In genomic region chr4:150816414-150816951, GRCm38 (mm10) we compare ENCODE assay signal across 24 mouse cellular contexts. TPM values are rescaled to one million over a fixed set of nuclear protein-coding genes. Genes with fewer than 3 reads are reported as not detected.
DNase-seq lines count a peak whose midpoint lies in the region; ATAC-seq and TF ChIP-seq lines count a peak whose summit lies in the region.
"Had no signal": no experiment of that assay in that cellular context is flagged by ENCODE, and none has a peak within 500 bp of the region (broad histone marks: within the 10 kb centered on the region; RNA-seq: fewer than 3 reads in every experiment).

No protein-coding gene starts in this region.

- WGBS in embryonic facial prominence, embryonic 15.5 days, result 52% methylated on average over 13 of the region's 13 CpGs
- WGBS in embryonic facial prominence, embryonic 10.5 days, result 78% methylated on average over 13 of the region's 13 CpGs
- WGBS in kidney, embryonic 15.5 days, result 43% methylated on average over 13 of the region's 13 CpGs
- WGBS in lung, postnatal 0 days, result 40% methylated on average over 13 of the region's 13 CpGs

- H3K27ac ChIP-seq in embryonic facial prominence, embryonic 15.5 days (replicated peaks), result peak overlapping the region; percentile 65; the same call in 1 of the 2 replicates
- no peak overlapping the region; the same call in 1 of the 2 replicates for H3K27ac ChIP-seq in embryonic facial prominence, embryonic 10.5 days (replicated peaks)
- peak overlapping the region; percentile 79 for H3K27ac ChIP-seq in kidney, embryonic 15.5 days
- H3K27ac ChIP-seq in lung, postnatal 0 days (ENCODE audit: low read length), result 0 out of 2 replicates have a peak overlapping the region, but pooled peaks have one; percentile 9
- H3K27ac ChIP-seq: forebrain, embryonic 13.5 days; hindbrain, embryonic 10.5 days; hindbrain, postnatal 0 days; midbrain, embryonic 15.5 days; neural tube, embryonic 15.5 days had no signal

- H3K36me3 ChIP-seq in embryonic facial prominence, embryonic 15.5 days, result no peaks in the 10 kb centered on the region
- no peaks in the 10 kb centered on the region for H3K36me3 ChIP-seq in embryonic facial prominence, embryonic 10.5 days (replicated peaks)
- H3K36me3 ChIP-seq in kidney, embryonic 15.5 days, result no peaks in the 10 kb centered on the region
- no peaks in the 10 kb centered on the region for H3K36me3 ChIP-seq in lung, postnatal 0 days (ENCODE audit: insufficient read depth, low read length)
- H3K36me3 ChIP-seq: hindbrain, embryonic 10.5 days; midbrain, embryonic 15.5 days; neural tube, embryonic 15.5 days had no signal

- no peaks in the 10 kb centered on the region for H3K27me3 ChIP-seq in embryonic facial prominence, embryonic 15.5 days
- H3K27me3 ChIP-seq in embryonic facial prominence, embryonic 10.5 days (replicated peaks; ENCODE audit: low read depth, poor library complexity, severe bottlenecking), result peaks cover 10% of the 10 kb centered on the region; the same call in 1 of the 2 replicates
- no peaks in the 10 kb centered on the region for H3K27me3 ChIP-seq in kidney, embryonic 15.5 days
- no peaks in the 10 kb centered on the region for H3K27me3 ChIP-seq in lung, postnatal 0 days (replicated peaks; ENCODE audit: insufficient read depth, low read length)
- H3K27me3 ChIP-seq: forebrain, embryonic 13.5 days; midbrain, embryonic 15.5 days; neural tube, embryonic 15.5 days; Patski had no signal

- no peak overlapping the region for H3K4me2 ChIP-seq in embryonic facial prominence, embryonic 15.5 days (replicated peaks)
- no peak overlapping the region for H3K4me2 ChIP-seq in kidney, embryonic 15.5 days
- no peak overlapping the region for H3K4me2 ChIP-seq in lung, postnatal 0 days (replicated peaks; ENCODE audit: low read depth, low read length)
- H3K4me2 ChIP-seq: forebrain, embryonic 13.5 days; liver, embryonic 11.5 days; midbrain, embryonic 15.5 days; neural tube, embryonic 15.5 days had no signal

- no peaks in the 10 kb centered on the region for H3K9me3 ChIP-seq in embryonic facial prominence, embryonic 15.5 days (replicated peaks)
- no peaks in the 10 kb centered on the region for H3K9me3 ChIP-seq in embryonic facial prominence, embryonic 10.5 days
- H3K9me3 ChIP-seq in kidney, embryonic 15.5 days (replicated peaks), result no peaks in the 10 kb centered on the region
- no peaks in the 10 kb centered on the region for H3K9me3 ChIP-seq in lung, postnatal 0 days (ENCODE audit: low read length)
- H3K9me3 ChIP-seq: forebrain, embryonic 13.5 days; hindbrain, embryonic 10.5 days; midbrain, embryonic 15.5 days; neural tube, embryonic 15.5 days had no signal

- H3K9ac ChIP-seq in embryonic facial prominence, embryonic 15.5 days, result no peak overlapping the region
- no peak overlapping the region for H3K9ac ChIP-seq in kidney, embryonic 15.5 days
- no peak overlapping the region for H3K9ac ChIP-seq in lung, postnatal 0 days (replicated peaks; ENCODE audit: low read depth)
- H3K9ac ChIP-seq: forebrain, embryonic 13.5 days; midbrain, embryonic 15.5 days; neural tube, embryonic 15.5 days had no signal

- peaks cover 20% of the 10 kb centered on the region for H3K4me1 ChIP-seq in embryonic facial prominence, embryonic 15.5 days
- H3K4me1 ChIP-seq in embryonic facial prominence, embryonic 10.5 days, result peaks cover 35% of the 10 kb centered on the region
- H3K4me1 ChIP-seq in kidney, embryonic 15.5 days, result peaks cover 61% of the 10 kb centered on the region
- peaks cover 14% of the 10 kb centered on the region; the same call in 1 of the 2 replicates for H3K4me1 ChIP-seq in lung, postnatal 0 days (ENCODE audit: insufficient read depth, low read depth, low read length)
- H3K4me1 ChIP-seq: forebrain, embryonic 13.5 days; megakaryocyte, embryonic 14.5 days had no signal

- ATAC-seq in embryonic facial prominence, embryonic 15.5 days (ENCODE audit: insufficient number of reproducible peaks, low FRiP score, low TSS enrichment, low read depth), result no peak
- ATAC-seq in kidney, embryonic 15.5 days (replicated peaks; ENCODE audit: low FRiP score), result no peak
- ATAC-seq in lung, postnatal 0 days, result no peak
- ATAC-seq: forebrain, embryonic 13.5 days; hindbrain, postnatal 0 days; midbrain, embryonic 15.5 days; Patski had no signal

- H3K4me3 ChIP-seq in embryonic facial prominence, embryonic 15.5 days (replicated peaks), result no peak overlapping the region
- no peak overlapping the region for H3K4me3 ChIP-seq in embryonic facial prominence, embryonic 10.5 days
- H3K4me3 ChIP-seq in kidney, embryonic 15.5 days (replicated peaks), result no peak overlapping the region
- no peak overlapping the region for H3K4me3 ChIP-seq in lung, postnatal 0 days (ENCODE audit: low read depth, low read length)
- H3K4me3 ChIP-seq: erythroblast, embryonic 14.5 days; forebrain, embryonic 13.5 days; hindbrain, embryonic 10.5 days; megakaryocyte, embryonic 14.5 days; midbrain, embryonic 15.5 days; neural tube, embryonic 15.5 days had no signal

- DNase-seq in embryonic facial prominence, embryonic 10.5 days (ENCODE audit: low spot score), result no peak
- DNase-seq in kidney, adult 18-20 months, result no peak
- no peak for DNase-seq in lung, postnatal 0 days (ENCODE audit: low spot score)
- DNase-seq in lung, postnatal 36 days, result no peak
- no peak for DNase-seq in thymus, adult 18-20 months
- DNase-seq in layer of hippocampus, adult 18-20 months (ENCODE audit: low spot score in 2 of 2), result no peak
- DNase-seq: adrenal gland, adult 8-10 months; cerebellum, adult 9-10 months; gastrocnemius, postnatal 36 days; kidney, postnatal 14 days; left cerebral cortex, postnatal 4 days; lung, adult 2 months; spleen, adult 18-20 months had no signal

- no peak for TF ChIP-seq EP300 in lung, postnatal 0 days (IDR thresholded peaks at IDR 0.05)

- TF ChIP-seq CTCF in lung, postnatal 0 days (IDR thresholded peaks at IDR 0.05), result no peak

RNA-seq across cellular contexts. Expression of gene Errfi1, which starts 37.2 kb away (rescaled TPM):
- polyA plus RNA-seq in embryonic facial prominence, embryonic 15.5 days (2015; fragmentation: Nextera tagmentation; extraction: Ambion mirVana), result 32.1 and 32.8 TPM in 2 replicates
- 27.0 and 28.1 TPM in 2 replicates for polyA plus RNA-seq in embryonic facial prominence, embryonic 10.5 days (2016; fragmentation: Nextera tagmentation; extraction: Ambion mirVana)
- polyA plus RNA-seq in kidney, embryonic 15.5 days (2015; fragmentation: Nextera tagmentation; extraction: Ambion mirVana), result 29.3 and 34.2 TPM in 2 replicates
- polyA plus RNA-seq in lung, postnatal 0 days (2015; fragmentation: Nextera tagmentation; extraction: Ambion mirVana), result 104 and 106 TPM in 2 replicates
- total RNA-seq in layer of hippocampus, adult 18-20 months (2021), result 10 to 100 TPM; 45.7 to 60.5 TPM
- polyA plus RNA-seq: erythroblast, embryonic 14.5 days had no signal
